In the genomic region with DNA sequence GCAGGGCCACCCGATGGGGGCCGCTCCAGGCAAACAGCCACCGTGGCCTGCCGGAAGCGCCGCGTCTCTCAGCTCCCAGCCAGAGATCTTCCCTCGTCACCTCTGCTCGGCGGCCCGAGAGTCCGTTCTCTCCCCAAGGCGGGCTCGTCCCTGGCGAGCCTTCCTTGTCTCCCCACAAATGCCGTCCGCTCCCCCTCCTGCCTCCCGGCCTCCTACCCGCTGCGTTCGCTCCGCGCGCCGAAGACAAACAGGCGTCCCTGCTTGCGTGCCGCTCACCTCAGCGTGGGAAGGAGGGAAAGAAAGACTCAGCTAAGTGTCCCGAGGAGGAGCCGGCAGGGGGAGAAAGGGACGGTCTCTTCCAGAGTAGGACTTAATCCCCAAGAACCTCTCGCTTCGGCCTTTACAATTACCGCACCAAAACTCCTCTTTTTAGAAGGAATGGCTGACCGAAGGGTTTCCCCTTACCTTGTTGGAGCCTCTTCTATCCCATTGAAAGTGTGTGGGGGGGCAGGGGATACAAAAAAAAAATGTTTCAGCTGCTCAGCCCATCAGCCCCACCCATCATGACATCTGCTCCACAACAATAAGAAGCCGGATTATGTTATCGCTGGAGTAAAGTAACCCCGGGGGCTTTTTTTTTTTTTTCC, we compare ENCODE assay signal across 8 mouse cellular contexts. TPM values are rescaled to one million over a fixed set of nuclear protein-coding genes. Genes with fewer than 3 reads are reported as not detected.
A peak's percentile ranks its signal among the peaks of the same experiment; 100 is the strongest.
DNase-seq lines count a peak whose midpoint lies in the region; ATAC-seq and TF ChIP-seq lines count a peak whose summit lies in the region.

Gene Trip12 (minus strand): TSS at position 499 of the 647 bp plus-strand sequence.

- no peaks in the 10 kb centered on the region for H3K9me3 ChIP-seq in lung, embryonic 16.5 days (ENCODE audit: control insufficient read depth, low read length)
- no peaks in the 10 kb centered on the region for H3K9me3 ChIP-seq in forebrain, embryonic 16.5 days (ENCODE audit: control insufficient read depth, low read length)
- no peaks in the 10 kb centered on the region for H3K9me3 ChIP-seq in hindbrain, embryonic 14.5 days (ENCODE audit: control insufficient read depth, low read length)
- H3K9me3 ChIP-seq in liver, embryonic 16.5 days (replicated peaks; ENCODE audit: control insufficient read depth, low read length) = no peaks in the 10 kb centered on the region
- H3K9me3 ChIP-seq in stomach, postnatal 0 days (ENCODE audit: control insufficient read depth, low read length) = no peaks in the 10 kb centered on the region

- H3K4me1 ChIP-seq in lung, embryonic 16.5 days (replicated peaks; ENCODE audit: control insufficient read depth, insufficient read depth, low read length) = peaks cover 3% of the 10 kb centered on the region
- peaks cover 26% of the 10 kb centered on the region for H3K4me1 ChIP-seq in forebrain, embryonic 16.5 days (replicated peaks; ENCODE audit: control insufficient read depth, insufficient read depth, low read length)
- H3K4me1 ChIP-seq in hindbrain, embryonic 14.5 days (replicated peaks; ENCODE audit: control insufficient read depth, insufficient read depth, low read length) = peaks cover 25% of the 10 kb centered on the region
- peaks cover 7% of the 10 kb centered on the region for H3K4me1 ChIP-seq in liver, embryonic 16.5 days (ENCODE audit: control insufficient read depth, low read depth, low read length)
- no peaks in the 10 kb centered on the region for H3K4me1 ChIP-seq in stomach, postnatal 0 days (replicated peaks; ENCODE audit: control insufficient read depth, insufficient read depth)

- WGBS in lung, embryonic 16.5 days = 0% methylated on average over 36 of the region's 39 CpGs
- 0% methylated on average over 37 of the region's 39 CpGs for WGBS in forebrain, embryonic 16.5 days
- WGBS in hindbrain, embryonic 14.5 days = under 1% methylated on average over 39 of the region's 39 CpGs
- WGBS in liver, embryonic 16.5 days (ENCODE audit: insufficient replicate concordance) = 0% methylated on average over 39 of the region's 39 CpGs
- under 1% methylated on average over 39 of the region's 39 CpGs for WGBS in stomach, postnatal 0 days

- no peak for DNase-seq in lung, postnatal 10 days
- DNase-seq in adrenal gland, postnatal 10 days = no peak
- peak; percentile 27 for DNase-seq in hindbrain, embryonic 14.5 days (ENCODE audit: low spot score)
- no peak for DNase-seq in stomach, postnatal 0 days (ENCODE audit: low spot score)
- DNase-seq in urinary bladder, postnatal 36 days (ENCODE audit: low spot score in 2 of 2) = no peak

- no peak for TF ChIP-seq EP300 in stomach, postnatal 0 days (optimal IDR thresholded peaks at IDR 0.05)

- H3K27me3 ChIP-seq in lung, embryonic 16.5 days (ENCODE audit: control insufficient read depth, insufficient read depth, low read depth, low read length) = no peaks in the 10 kb centered on the region
- no peaks in the 10 kb centered on the region for H3K27me3 ChIP-seq in forebrain, embryonic 16.5 days (replicated peaks; ENCODE audit: control insufficient read depth, insufficient read depth, low read length)
- no peaks in the 10 kb centered on the region for H3K27me3 ChIP-seq in hindbrain, embryonic 14.5 days (ENCODE audit: control insufficient read depth, insufficient read depth, low read length)
- H3K27me3 ChIP-seq in liver, embryonic 16.5 days (ENCODE audit: control insufficient read depth, insufficient read depth, low read depth, low read length) = no peaks in the 10 kb centered on the region
- H3K27me3 ChIP-seq in stomach, postnatal 0 days (ENCODE audit: control insufficient read depth, insufficient read depth, low read length) = no peaks in the 10 kb centered on the region

- TF ChIP-seq CTCF in stomach, postnatal 0 days (IDR thresholded peaks at IDR 0.05; ENCODE audit: low read depth) = peak; percentile 46

- H3K4me2 ChIP-seq in lung, embryonic 16.5 days (ENCODE audit: low read depth, low read length) = peak within 1 kb of the TSS; percentile 73
- peak within 1 kb of the TSS; percentile 76 for H3K4me2 ChIP-seq in forebrain, embryonic 16.5 days (ENCODE audit: low read length)
- peak within 1 kb of the TSS; percentile 77 for H3K4me2 ChIP-seq in hindbrain, embryonic 14.5 days (replicated peaks)
- H3K4me2 ChIP-seq in liver, embryonic 16.5 days (ENCODE audit: low read depth, low read length) = peak within 1 kb of the TSS; percentile 83
- H3K4me2 ChIP-seq in stomach, postnatal 0 days (replicated peaks; ENCODE audit: low read depth) = peak within 1 kb of the TSS; percentile 49

- H3K27ac ChIP-seq in lung, embryonic 16.5 days (ENCODE audit: low read length) = peak within 1 kb of the TSS; percentile 99
- peak within 1 kb of the TSS; percentile 98 for H3K27ac ChIP-seq in forebrain, embryonic 16.5 days (ENCODE audit: low read length)
- H3K27ac ChIP-seq in hindbrain, embryonic 14.5 days = peak within 1 kb of the TSS; percentile 94
- H3K27ac ChIP-seq in liver, embryonic 16.5 days (ENCODE audit: low read length) = peak within 1 kb of the TSS; percentile 96
- H3K27ac ChIP-seq in stomach, postnatal 0 days (replicated peaks) = peak within 1 kb of the TSS; percentile 99

- no peaks in the 10 kb centered on the region for H3K36me3 ChIP-seq in lung, embryonic 16.5 days (ENCODE audit: control insufficient read depth, insufficient read depth, low read length)
- no peaks in the 10 kb centered on the region for H3K36me3 ChIP-seq in forebrain, embryonic 16.5 days (ENCODE audit: control insufficient read depth, insufficient read depth)
- H3K36me3 ChIP-seq in hindbrain, embryonic 14.5 days (replicated peaks; ENCODE audit: control insufficient read depth, insufficient read depth) = no peaks in the 10 kb centered on the region
- H3K36me3 ChIP-seq in liver, embryonic 16.5 days (ENCODE audit: control insufficient read depth, insufficient read depth) = no peaks in the 10 kb centered on the region
- H3K36me3 ChIP-seq in stomach, postnatal 0 days (ENCODE audit: control insufficient read depth, insufficient read depth, low read length) = no peaks in the 10 kb centered on the region

- peak; percentile 63; the same call in 1 of the 2 replicates for ATAC-seq in lung, embryonic 16.5 days (ENCODE audit: low read depth)
- peak; percentile 41 for ATAC-seq in forebrain, embryonic 16.5 days
- ATAC-seq in hindbrain, embryonic 14.5 days (ENCODE audit: low FRiP score) = peak; percentile 48
- peak; percentile 43 for ATAC-seq in liver, embryonic 16.5 days (ENCODE audit: low read depth)
- ATAC-seq in stomach, postnatal 0 days (ENCODE audit: low FRiP score, low TSS enrichment) = peak; percentile 41

- peak within 1 kb of the TSS; percentile 98 for H3K4me3 ChIP-seq in lung, embryonic 16.5 days (ENCODE audit: low read length)
- peak within 1 kb of the TSS; percentile 98 for H3K4me3 ChIP-seq in forebrain, embryonic 16.5 days (replicated peaks; ENCODE audit: low read length)
- H3K4me3 ChIP-seq in hindbrain, embryonic 14.5 days (replicated peaks; ENCODE audit: low read length) = peak within 1 kb of the TSS; percentile 93
- peak within 1 kb of the TSS; percentile 97 for H3K4me3 ChIP-seq in liver, embryonic 16.5 days (ENCODE audit: low read depth, low read length)
- peak within 1 kb of the TSS; percentile 99 for H3K4me3 ChIP-seq in stomach, postnatal 0 days (ENCODE audit: low read depth, low read length)

- peak within 1 kb of the TSS; percentile 97 for H3K9ac ChIP-seq in lung, embryonic 16.5 days (ENCODE audit: low read length)
- peak within 1 kb of the TSS; percentile 95 for H3K9ac ChIP-seq in forebrain, embryonic 16.5 days (replicated peaks; ENCODE audit: low read depth, low read length)
- peak within 1 kb of the TSS; percentile 93 for H3K9ac ChIP-seq in hindbrain, embryonic 14.5 days
- H3K9ac ChIP-seq in liver, embryonic 16.5 days (ENCODE audit: low read depth, low read length) = peak within 1 kb of the TSS; percentile 99
- peak within 1 kb of the TSS; percentile 98 for H3K9ac ChIP-seq in stomach, postnatal 0 days (ENCODE audit: low read length)

RNA-seq across cellular contexts. Expression of gene Trip12, which starts in this region (rescaled TPM):
- 59.1 and 59.3 TPM in 2 replicates for polyA plus RNA-seq in lung, embryonic 16.5 days (2015; fragmentation: Nextera tagmentation; extraction: Ambion mirVana)
- total RNA-seq in adrenal gland, postnatal 10 days (2021) = 100 to 1,000 TPM; 195 to 219 TPM
- 55.7 and 64.1 TPM in 2 replicates for polyA plus RNA-seq in forebrain, embryonic 16.5 days (2015; fragmentation: Nextera tagmentation; extraction: Ambion mirVana)
- polyA plus RNA-seq in hindbrain, embryonic 14.5 days (2014; fragmentation: Nextera tagmentation; extraction: Ambion mirVana) = 55.8 and 56.5 TPM in 2 replicates
- polyA plus RNA-seq in liver, embryonic 16.5 days (2015; fragmentation: Nextera tagmentation; extraction: Ambion mirVana) = 31.6 and 32.0 TPM in 2 replicates
- 26.0 and 26.9 TPM in 2 replicates for polyA plus RNA-seq in stomach, postnatal 0 days (2015; fragmentation: Nextera tagmentation; extraction: Ambion mirVana)
